Mouse (Mus musculus): ENCODE measurements at regions not wholly inside any gene's neighbourhood (a gene's known extent, or its start where the extent isn't known, plus 50 kb on each side); places are given as distances from the start of the nearest gene placed in this dataset.

- Histone ChIP-seq H3K9ac (ENCODE audit: low read length) (no peak overlapping the region), H3K4me2 (ENCODE audit: low read length) (no peak overlapping the region), H3K27me3 (ENCODE audit: control insufficient read depth, insufficient read depth, low read length) (no peaks in the 10 kb centered on the region), H3K36me3 (ENCODE audit: control insufficient read depth, insufficient read depth, low read length) (no peaks in the 10 kb centered on the region), H3K27ac (replicated peaks in 1 of 2; ENCODE audit: control insufficient read depth in 1 of 2, insufficient read depth in 1 of 2, low read depth in 2 of 2, low read length in 2 of 2) (no peak overlapping the region), H3K4me3 (ENCODE audit: control insufficient read depth in 1 of 2, insufficient read depth in 1 of 2, low read depth in 1 of 2, low read length in 2 of 2) (no peak overlapping the region), H3K4me1 (ENCODE audit: control insufficient read depth in 2 of 2, insufficient read depth in 2 of 2, low read length in 2 of 2) (no peaks in the 10 kb centered on the region), H3K9me3 (ENCODE audit: control insufficient read depth, low read length) (no peaks in the 10 kb centered on the region)
- no peak for ATAC-seq (ENCODE audit: insufficient number of reproducible peaks, insufficient read depth, low FRiP score, low read depth)
- WGBS: 70% methylated on average over 6 of the region's 6 CpGs
These were observed 389.3 kb downstream of the Cdk5rap2 start for GRCm38 (mm10) chr4:70020905-70021470.

- 63% methylated on average over 6 of the region's 6 CpGs for WGBS
These were observed 398.0 kb downstream of the Cdk5rap2 start for GRCm38 (mm10) chr4:70012220-70012580.

GRCm38 (mm10) chr4:70011491-70012219, 398.6 kb downstream of the Cdk5rap2 start:
- 57% methylated on average over 4 of the region's 4 CpGs for WGBS
- H3K9ac ChIP-seq (ENCODE audit: low read length): no peak overlapping the region

More at GRCm38 (mm10) chr4:70012220-70012580, 398.0 kb downstream of the Cdk5rap2 start:
- no peaks in the 10 kb centered on the region for H3K4me1 ChIP-seq (ENCODE audit: control insufficient read depth in 2 of 2, insufficient read depth in 2 of 2, low read length in 2 of 2)
- H3K9me3 ChIP-seq (ENCODE audit: control insufficient read depth, low read length): no peaks in the 10 kb centered on the region
- no peaks in the 10 kb centered on the region for H3K27me3 ChIP-seq (ENCODE audit: control insufficient read depth, insufficient read depth, low read length)
- no peak overlapping the region for H3K9ac ChIP-seq (ENCODE audit: low read length)
- ATAC-seq (ENCODE audit: insufficient number of reproducible peaks, insufficient read depth, low FRiP score, low read depth): no peak
- H3K4me3 ChIP-seq (ENCODE audit: control insufficient read depth in 1 of 2, insufficient read depth in 1 of 2, low read depth in 1 of 2, low read length in 2 of 2): no peak overlapping the region
- H3K27ac ChIP-seq (replicated peaks in 1 of 2; ENCODE audit: control insufficient read depth in 1 of 2, insufficient read depth in 1 of 2, low read depth in 2 of 2, low read length in 2 of 2): no peak overlapping the region
- no peak overlapping the region for H3K4me2 ChIP-seq (ENCODE audit: low read length)
- H3K36me3 ChIP-seq (ENCODE audit: control insufficient read depth, insufficient read depth, low read length): no peaks in the 10 kb centered on the region

GRCm38 (mm10) chr4:70010466-70010865, 399.8 kb downstream of the Cdk5rap2 start:
- H3K4me3 ChIP-seq (ENCODE audit: control insufficient read depth in 1 of 2, insufficient read depth in 1 of 2, low read depth in 1 of 2, low read length in 2 of 2): no peak overlapping the region
- no peak overlapping the region for H3K9ac ChIP-seq (ENCODE audit: low read length)
- H3K4me2 ChIP-seq (ENCODE audit: low read length): no peak overlapping the region
- WGBS: 73% methylated on average over 1 of the region's 1 CpGs
- ATAC-seq (ENCODE audit: insufficient number of reproducible peaks, insufficient read depth, low FRiP score, low read depth): no peak
- no peak overlapping the region for H3K27ac ChIP-seq (replicated peaks in 1 of 2; ENCODE audit: control insufficient read depth in 1 of 2, insufficient read depth in 1 of 2, low read depth in 2 of 2, low read length in 2 of 2)
- H3K36me3 ChIP-seq (ENCODE audit: control insufficient read depth, insufficient read depth, low read length): no peaks in the 10 kb centered on the region
- no peaks in the 10 kb centered on the region for H3K9me3 ChIP-seq (ENCODE audit: control insufficient read depth, low read length)
- no peaks in the 10 kb centered on the region for H3K27me3 ChIP-seq (ENCODE audit: control insufficient read depth, insufficient read depth, low read length)
- H3K4me1 ChIP-seq (ENCODE audit: control insufficient read depth in 2 of 2, insufficient read depth in 2 of 2, low read length in 2 of 2): no peaks in the 10 kb centered on the region

More at GRCm38 (mm10) chr4:70011491-70012219, 398.6 kb downstream of the Cdk5rap2 start:
- H3K4me1 ChIP-seq (ENCODE audit: control insufficient read depth in 2 of 2, insufficient read depth in 2 of 2, low read length in 2 of 2): no peaks in the 10 kb centered on the region
- no peaks in the 10 kb centered on the region for H3K9me3 ChIP-seq (ENCODE audit: control insufficient read depth, low read length)
- H3K27me3 ChIP-seq (ENCODE audit: control insufficient read depth, insufficient read depth, low read length): no peaks in the 10 kb centered on the region
- no peak overlapping the region for H3K4me2 ChIP-seq (ENCODE audit: low read length)
- H3K27ac ChIP-seq (replicated peaks in 1 of 2; ENCODE audit: control insufficient read depth in 1 of 2, insufficient read depth in 1 of 2, low read depth in 2 of 2, low read length in 2 of 2): no peak overlapping the region
- H3K4me3 ChIP-seq (ENCODE audit: control insufficient read depth in 1 of 2, insufficient read depth in 1 of 2, low read depth in 1 of 2, low read length in 2 of 2): no peak overlapping the region
- H3K36me3 ChIP-seq (ENCODE audit: control insufficient read depth, insufficient read depth, low read length): no peaks in the 10 kb centered on the region
- ATAC-seq (ENCODE audit: insufficient number of reproducible peaks, insufficient read depth, low FRiP score, low read depth): no peak

GRCm38 (mm10) chr4:70004966-70005365, 405.3 kb downstream of the Cdk5rap2 start:
- Histone ChIP-seq H3K4me1 (ENCODE audit: control insufficient read depth in 2 of 2, insufficient read depth in 2 of 2, low read length in 2 of 2) (no peaks in the 10 kb centered on the region), H3K27ac (replicated peaks in 1 of 2; ENCODE audit: control insufficient read depth in 1 of 2, insufficient read depth in 1 of 2, low read depth in 2 of 2, low read length in 2 of 2) (no peak overlapping the region), H3K27me3 (ENCODE audit: control insufficient read depth, insufficient read depth, low read length) (no peaks in the 10 kb centered on the region), H3K9me3 (ENCODE audit: control insufficient read depth, low read length) (peaks cover 12% of the 10 kb centered on the region; the same call in 1 of the 2 replicates), H3K4me2 (ENCODE audit: low read length) (no peak overlapping the region), H3K36me3 (ENCODE audit: control insufficient read depth, insufficient read depth, low read length) (no peaks in the 10 kb centered on the region), H3K9ac (ENCODE audit: low read length) (no peak overlapping the region), H3K4me3 (ENCODE audit: control insufficient read depth in 1 of 2, insufficient read depth in 1 of 2, low read depth in 1 of 2, low read length in 2 of 2) (no peak overlapping the region)
- ATAC-seq (ENCODE audit: insufficient number of reproducible peaks, insufficient read depth, low FRiP score, low read depth): no peak

- Histone ChIP-seq H3K27ac (replicated peaks in 1 of 2; ENCODE audit: control insufficient read depth in 1 of 2, insufficient read depth in 1 of 2, low read depth in 2 of 2, low read length in 2 of 2) (no peak overlapping the region), H3K4me3 (ENCODE audit: control insufficient read depth in 1 of 2, insufficient read depth in 1 of 2, low read depth in 1 of 2, low read length in 2 of 2) (no peak overlapping the region), H3K9me3 (ENCODE audit: control insufficient read depth, low read length) (no peaks in the 10 kb centered on the region), H3K4me2 (ENCODE audit: low read length) (no peak overlapping the region), H3K36me3 (ENCODE audit: control insufficient read depth, insufficient read depth, low read length) (no peaks in the 10 kb centered on the region), H3K27me3 (ENCODE audit: control insufficient read depth, insufficient read depth, low read length) (no peaks in the 10 kb centered on the region), H3K9ac (ENCODE audit: low read length) (no peak overlapping the region), H3K4me1 (ENCODE audit: control insufficient read depth in 2 of 2, insufficient read depth in 2 of 2, low read length in 2 of 2) (no peaks in the 10 kb centered on the region)
- 89% methylated on average over 3 of the region's 3 CpGs for WGBS
- no peak for ATAC-seq (ENCODE audit: insufficient number of reproducible peaks, insufficient read depth, low FRiP score, low read depth)
These were observed 417.0 kb downstream of the Cdk5rap2 start for GRCm38 (mm10) chr4:69993226-69993625.

- no peaks in the 10 kb centered on the region for H3K36me3 ChIP-seq (ENCODE audit: control insufficient read depth, insufficient read depth, low read length)
- WGBS: 28% methylated on average over 2 of the region's 2 CpGs
- H3K4me1 ChIP-seq (ENCODE audit: control insufficient read depth in 2 of 2, insufficient read depth in 2 of 2, low read length in 2 of 2): no peaks in the 10 kb centered on the region
- no peak overlapping the region for H3K4me3 ChIP-seq (ENCODE audit: control insufficient read depth in 1 of 2, insufficient read depth in 1 of 2, low read depth in 1 of 2, low read length in 2 of 2)
- no peak for ATAC-seq (ENCODE audit: insufficient number of reproducible peaks, insufficient read depth, low FRiP score, low read depth)
- no peaks in the 10 kb centered on the region for H3K27me3 ChIP-seq (ENCODE audit: control insufficient read depth, insufficient read depth, low read length)
- no peak overlapping the region for H3K4me2 ChIP-seq (ENCODE audit: low read length)
- H3K27ac ChIP-seq (replicated peaks in 1 of 2; ENCODE audit: control insufficient read depth in 1 of 2, insufficient read depth in 1 of 2, low read depth in 2 of 2, low read length in 2 of 2): no peak overlapping the region
- no peaks in the 10 kb centered on the region for H3K9me3 ChIP-seq (ENCODE audit: control insufficient read depth, low read length)
- no peak overlapping the region for H3K9ac ChIP-seq (ENCODE audit: low read length)
These were observed 436.0 kb downstream of the Cdk5rap2 start for GRCm38 (mm10) chr4:69974208-69974607.

- H3K4me2 ChIP-seq (ENCODE audit: low read length): no peak overlapping the region
- H3K9ac ChIP-seq (ENCODE audit: low read length): no peak overlapping the region
- H3K4me3 ChIP-seq (ENCODE audit: control insufficient read depth in 1 of 2, insufficient read depth in 1 of 2, low read depth in 1 of 2, low read length in 2 of 2): no peak overlapping the region
- no peaks in the 10 kb centered on the region for H3K4me1 ChIP-seq (ENCODE audit: control insufficient read depth in 2 of 2, insufficient read depth in 2 of 2, low read length in 2 of 2)
- H3K36me3 ChIP-seq (ENCODE audit: control insufficient read depth, insufficient read depth, low read length): no peaks in the 10 kb centered on the region
- no peaks in the 10 kb centered on the region for H3K27me3 ChIP-seq (ENCODE audit: control insufficient read depth, insufficient read depth, low read length)
- WGBS: 53% methylated on average over 6 of the region's 6 CpGs
- no peak for ATAC-seq (ENCODE audit: insufficient number of reproducible peaks, insufficient read depth, low FRiP score, low read depth)
- no peak overlapping the region for H3K27ac ChIP-seq (replicated peaks in 1 of 2; ENCODE audit: control insufficient read depth in 1 of 2, insufficient read depth in 1 of 2, low read depth in 2 of 2, low read length in 2 of 2)
- H3K9me3 ChIP-seq (ENCODE audit: control insufficient read depth, low read length): no peaks in the 10 kb centered on the region
These were observed 436.7 kb downstream of the Cdk5rap2 start for GRCm38 (mm10) chr4:69973566-69973965.

All from heart, embryonic 14.5 days (tissue).